Mouse (Mus musculus) lung, embryonic 16.5 days (tissue): ENCODE measurements at regions not wholly inside any gene's neighbourhood (a gene's known extent, or its start where the extent isn't known, plus 50 kb on each side); places are given as distances from the start of the nearest gene placed in this dataset.
"Not testable (repeated sequence)": the region's sequence is repeated elsewhere in the genome, so short reads cannot be mapped to it uniquely, and the experiment has no call there.

Source experiments
- ATAC-seq: fragments of 200-750 bp; cut with Nextera tagmentation; 2 replicates; pipeline ENCODE4 v1.8.0; 2017; ENCODE audit warnings: low read depth, mild to moderate bottlenecking, moderate library complexity
- H3K27ac ChIP-seq: fragments of 300-500 bp; sonication (generic); 2 replicates; pipeline ENCODE4 v1.5.1; 2014; ENCODE audit warnings: mild to moderate bottlenecking, control low read depth, low read length
- H3K27me3 ChIP-seq: fragments of 300-500 bp; sonication (generic); 2 replicates; pipeline ENCODE4 v1.6.1; 2014; ENCODE audit warnings: low read depth, low read length, mixed read lengths; ENCODE audit not compliant: control insufficient read depth, insufficient read depth
- H3K36me3 ChIP-seq: fragments of 300-500 bp; sonication (generic); 2 replicates; pipeline ENCODE4 v1.6.1; 2014; ENCODE audit warnings: low read length; ENCODE audit not compliant: control insufficient read depth, insufficient read depth
- H3K4me1 ChIP-seq: fragments of 300-500 bp; sonication (generic); replicated peaks from 2 replicates; pipeline ENCODE4 v1.6.1; 2014; ENCODE audit warnings: low read length, mixed read lengths; ENCODE audit not compliant: control insufficient read depth, insufficient read depth
- H3K4me2 ChIP-seq: fragments of 300-500 bp; sonication (generic); 2 replicates; pipeline ENCODE4 v1.6.1; 2014; ENCODE audit warnings: low read depth, low read length, control low read depth
- H3K4me3 ChIP-seq: fragments of 300-500 bp; sonication (generic); 2 replicates; pipeline ENCODE4 v1.5.1; 2014; ENCODE audit warnings: mild to moderate bottlenecking, low read length, control low read depth
- H3K9ac ChIP-seq: fragments of 300-500 bp; sonication (generic); 2 replicates; pipeline ENCODE4 v1.6.1; 2014; ENCODE audit warnings: low read length, control low read depth
- H3K9me3 ChIP-seq: fragments of 300-500 bp; sonication (generic); 2 replicates; pipeline ENCODE4 v1.6.1; 2016; ENCODE audit warnings: low read length; ENCODE audit not compliant: control insufficient read depth
- WGBS: fragments of 180-500 bp; shearing (Covaris S2); extraction: QIAGEN DNeasy Blood & Tissue Kit; methylation state at CpG from one replicate; pipeline ENCODE4 v1.1.7; 2014; 5-methylcytosine and 5-hydroxymethylcytosine counted together

GRCm38 (mm10) chr3:130819031-130819836, 89.0 kb upstream of the Rpl34 start:
- no peaks in the 10 kb centered on the region for H3K9me3 ChIP-seq
- peak overlapping the region; percentile 45 for H3K4me3 ChIP-seq
- H3K27ac ChIP-seq: no peak overlapping the region
- 34% methylated on average over 17 of the region's 17 CpGs for WGBS
- ATAC-seq: peak; percentile 58
- H3K4me1 ChIP-seq: peaks cover 8% of the 10 kb centered on the region; the same call in 1 of the 2 replicates
- H3K4me2 ChIP-seq: peak overlapping the region; percentile 69
- no peaks in the 10 kb centered on the region for H3K27me3 ChIP-seq
- H3K36me3 ChIP-seq: no peaks in the 10 kb centered on the region
- H3K9ac ChIP-seq: peak overlapping the region; percentile 57

GRCm38 (mm10) chr3:130818467-130819030, 88.4 kb upstream of the Rpl34 start:
- 4% methylated on average over 18 of the region's 18 CpGs for WGBS

GRCm38 (mm10) chr3:130809696-130810665, 79.8 kb upstream of the Rpl34 start:
- H3K27ac ChIP-seq: no peak overlapping the region
- no peak overlapping the region for H3K4me2 ChIP-seq
- no peak for ATAC-seq
- WGBS: 60% methylated on average over 19 of the region's 19 CpGs
- no peaks in the 10 kb centered on the region for H3K27me3 ChIP-seq
- no peak overlapping the region for H3K9ac ChIP-seq
- no peaks in the 10 kb centered on the region for H3K4me1 ChIP-seq
- no peak overlapping the region for H3K4me3 ChIP-seq
- H3K36me3 ChIP-seq: no peaks in the 10 kb centered on the region
- H3K9me3 ChIP-seq: no peaks in the 10 kb centered on the region

More at GRCm38 (mm10) chr3:130818467-130819030, 88.4 kb upstream of the Rpl34 start:
- no peak overlapping the region for H3K27ac ChIP-seq
- H3K36me3 ChIP-seq: no peaks in the 10 kb centered on the region
- H3K27me3 ChIP-seq: no peaks in the 10 kb centered on the region
- peak; percentile 81 for ATAC-seq
- peak overlapping the region; percentile 57 for H3K9ac ChIP-seq
- peaks cover 8% of the 10 kb centered on the region; the same call in 1 of the 2 replicates for H3K4me1 ChIP-seq
- H3K4me3 ChIP-seq: peak overlapping the region; percentile 45
- peak overlapping the region; percentile 69 for H3K4me2 ChIP-seq
- no peaks in the 10 kb centered on the region for H3K9me3 ChIP-seq

GRCm38 (mm10) chr3:130805345-130805744, 75.1 kb upstream of the Rpl34 start:
- WGBS: 60% methylated on average over 3 of the region's 3 CpGs
- no peaks in the 10 kb centered on the region for H3K27me3 ChIP-seq
- H3K9me3 ChIP-seq: no peaks in the 10 kb centered on the region
- H3K27ac ChIP-seq: no peak overlapping the region; the same call in 1 of the 2 replicates
- H3K4me2 ChIP-seq: no peak overlapping the region
- H3K9ac ChIP-seq: no peak overlapping the region
- ATAC-seq: peak; percentile 74
- H3K4me1 ChIP-seq: peaks cover 8% of the 10 kb centered on the region
- H3K4me3 ChIP-seq: no peak overlapping the region
- H3K36me3 ChIP-seq: no peaks in the 10 kb centered on the region

- no peak for ATAC-seq
- H3K27ac ChIP-seq: no peak overlapping the region
- no peaks in the 10 kb centered on the region for H3K27me3 ChIP-seq
- peaks cover 8% of the 10 kb centered on the region for H3K4me1 ChIP-seq
- H3K4me3 ChIP-seq: no peak overlapping the region
- 56% methylated on average over 6 of the region's 6 CpGs for WGBS
- H3K9me3 ChIP-seq: no peaks in the 10 kb centered on the region
- H3K36me3 ChIP-seq: no peaks in the 10 kb centered on the region
- peak overlapping the region; percentile 34; the same call in 1 of the 2 replicates for H3K4me2 ChIP-seq
- H3K9ac ChIP-seq: no peak overlapping the region
These were observed 74.1 kb upstream of the Rpl34 start for GRCm38 (mm10) chr3:130804327-130804662.

GRCm38 (mm10) chr3:130803591-130804326, 73.6 kb upstream of the Rpl34 start:
- H3K9me3 ChIP-seq: no peaks in the 10 kb centered on the region
- peak; percentile 36; the same call in 1 of the 2 replicates for ATAC-seq
- H3K9ac ChIP-seq: no peak overlapping the region
- no peaks in the 10 kb centered on the region for H3K27me3 ChIP-seq
- no peaks in the 10 kb centered on the region for H3K36me3 ChIP-seq
- no peak overlapping the region for H3K4me3 ChIP-seq
- WGBS: 27% methylated on average over 12 of the region's 12 CpGs
- peaks cover 8% of the 10 kb centered on the region for H3K4me1 ChIP-seq
- peak overlapping the region; percentile 34; the same call in 1 of the 2 replicates for H3K4me2 ChIP-seq
- no peak overlapping the region for H3K27ac ChIP-seq

- no peak for ATAC-seq
These were observed 69.8 kb upstream of the Rpl34 start for GRCm38 (mm10) chr3:130800016-130800415.

GRCm38 (mm10) chr3:130797956-130798355, 67.8 kb upstream of the Rpl34 start:
- H3K9ac ChIP-seq, H3K4me3 ChIP-seq, H3K27ac ChIP-seq, ATAC-seq, H3K4me1 ChIP-seq, H3K4me2 ChIP-seq, H3K27me3 ChIP-seq, H3K36me3 ChIP-seq, H3K9me3 ChIP-seq: not testable (repeated sequence)
- WGBS: 97% methylated on average over 1 of the region's 1 CpGs

More at GRCm38 (mm10) chr3:130800016-130800415, 69.8 kb upstream of the Rpl34 start:
- Histone ChIP-seq H3K4me1 (peaks cover 8% of the 10 kb centered on the region), H3K4me2 (no peak overlapping the region), H3K36me3 (no peaks in the 10 kb centered on the region), H3K9ac (no peak overlapping the region), H3K9me3 (no peaks in the 10 kb centered on the region), H3K27ac (no peak overlapping the region), H3K4me3 (no peak overlapping the region), H3K27me3 (no peaks in the 10 kb centered on the region)
- 44% methylated on average over 2 of the region's 2 CpGs for WGBS
